Mouse (Mus musculus) hindbrain, embryonic 11.5 days (tissue): ENCODE measurements at regions not wholly inside any gene's neighbourhood (a gene's known extent, or its start where the extent isn't known, plus 50 kb on each side); places are given as distances from the start of the nearest gene placed in this dataset.

Experiments
- ATAC-seq: fragments of 200-750 bp; cut with Nextera tagmentation; 2 replicates; pipeline ENCODE4 v1.8.0; 2017; ENCODE audit warnings: mild to moderate bottlenecking, moderate TSS enrichment, moderate library complexity; ENCODE audit not compliant: low FRiP score
- DNase-seq: peaks from one replicate; pipeline ENCODE4 v3.0.0-alpha.2; 2015; ENCODE audit warnings: low spot score
- H3K27ac ChIP-seq: fragments of 300-500 bp; sonication (generic); 2 replicates; pipeline ENCODE4 v1.5.1; 2014; ENCODE audit warnings: mild to moderate bottlenecking, low read depth, low read length
- H3K27me3 ChIP-seq: fragments of 300-500 bp; sonication (generic); 2 replicates; pipeline ENCODE4 v1.6.1; 2014; ENCODE audit warnings: mild to moderate bottlenecking, low read length, moderate library complexity, mixed read lengths; ENCODE audit not compliant: control insufficient read depth, insufficient read depth
- H3K36me3 ChIP-seq: fragments of 300-500 bp; sonication (generic); 2 replicates; pipeline ENCODE4 v1.6.1; 2014; ENCODE audit warnings: mild to moderate bottlenecking, low read length, moderate library complexity, mixed read lengths; ENCODE audit not compliant: control insufficient read depth, insufficient read depth
- H3K4me1 ChIP-seq: fragments of 300-500 bp; sonication (generic); replicated peaks from 2 replicates; pipeline ENCODE4 v1.6.1; 2014; ENCODE audit warnings: low read length, mixed read lengths; ENCODE audit not compliant: control insufficient read depth, insufficient read depth
- H3K4me2 ChIP-seq: fragments of 300-500 bp; sonication (generic); replicated peaks from 2 replicates; pipeline ENCODE4 v1.6.1; 2014; ENCODE audit warnings: mild to moderate bottlenecking, low read depth, low read length
- H3K4me3 ChIP-seq: fragments of 300-500 bp; sonication (generic); 2 replicates; pipeline ENCODE4 v1.5.1; 2014; ENCODE audit warnings: low read depth, low read length
- H3K9ac ChIP-seq: fragments of 300-500 bp; sonication (generic); 2 replicates; pipeline ENCODE4 v1.6.1; 2014; ENCODE audit warnings: low read depth, low read length
- H3K9me3 ChIP-seq: fragments of 300-500 bp; sonication (generic); 2 replicates; pipeline ENCODE4 v1.6.1; 2016; ENCODE audit warnings: low read length; ENCODE audit not compliant: control insufficient read depth
- WGBS: fragments of 180-500 bp; shearing (Covaris S2); extraction: QIAGEN DNeasy Blood & Tissue Kit; methylation state at CpG from one replicate; pipeline ENCODE4 v1.1.7; 2014; 5-methylcytosine and 5-hydroxymethylcytosine counted together

DNA sequence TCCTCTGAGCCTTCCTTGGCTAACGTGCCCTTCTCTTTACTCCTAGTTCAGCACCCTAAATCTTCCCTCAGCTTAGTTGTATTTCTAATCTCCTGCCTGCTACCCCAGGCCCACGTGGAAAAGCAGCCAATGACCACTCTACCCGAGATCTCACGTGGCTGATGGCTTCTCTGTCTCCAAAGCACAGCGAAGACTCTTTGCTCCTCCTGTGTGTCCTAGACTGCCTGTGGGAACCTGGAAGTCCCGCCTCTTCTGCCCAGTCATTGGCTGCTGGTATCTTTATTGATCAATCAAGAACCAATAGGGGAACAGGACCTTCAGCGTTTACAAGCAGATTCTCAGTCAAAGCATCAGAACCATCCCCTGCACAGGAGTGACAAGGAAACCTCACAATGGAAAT lies 54.8 kb downstream of the Gm19935 start:
- H3K4me1 ChIP-seq, result no peaks in the 10 kb centered on the region
- ATAC-seq (no peak), DNase-seq (no peak)
- no peak overlapping the region for H3K4me2 ChIP-seq
- H3K36me3 ChIP-seq, result no peaks in the 10 kb centered on the region
- no peaks in the 10 kb centered on the region for H3K9me3 ChIP-seq
- H3K27me3 ChIP-seq, result no peaks in the 10 kb centered on the region
- H3K9ac ChIP-seq, result no peak overlapping the region
- H3K27ac ChIP-seq, result no peak overlapping the region
- no peak overlapping the region for H3K4me3 ChIP-seq
- WGBS, result 75% methylated on average over 7 of the region's 7 CpGs

DNA sequence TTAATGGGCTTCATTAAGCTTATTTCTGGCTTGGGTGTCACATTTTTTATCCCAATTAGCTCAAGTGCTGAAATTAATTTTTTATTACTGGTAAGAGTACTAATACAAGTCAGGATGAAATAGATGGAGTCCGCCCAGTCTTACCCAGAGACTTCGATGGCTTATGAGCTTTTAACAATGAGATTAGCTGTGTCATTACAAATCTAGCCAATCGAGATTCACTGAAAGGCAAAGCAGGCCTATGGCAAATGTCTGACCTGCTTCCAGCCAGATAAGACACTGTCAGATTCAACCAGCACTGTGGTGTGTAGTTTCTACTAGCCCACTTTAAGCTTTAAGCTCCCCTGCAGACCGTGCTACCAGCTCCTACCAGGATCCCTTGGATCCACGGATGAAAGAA lies 55.2 kb downstream of the Gm19935 start:
- WGBS, result 87% methylated on average over 5 of the region's 5 CpGs
- Histone ChIP-seq H3K4me3 (no peak overlapping the region), H3K9me3 (no peaks in the 10 kb centered on the region), H3K9ac (no peak overlapping the region), H3K4me1 (no peaks in the 10 kb centered on the region), H3K27ac (no peak overlapping the region), H3K36me3 (no peaks in the 10 kb centered on the region), H3K4me2 (no peak overlapping the region), H3K27me3 (no peaks in the 10 kb centered on the region)
- DNase-seq (no peak), ATAC-seq (no peak)

GRCm38 (mm10) chr8:90761446-90761845 lies 55.7 kb downstream of the Gm19935 start:
- H3K4me3 ChIP-seq, result no peak overlapping the region
- DNase-seq, result no peak
- no peak overlapping the region for H3K4me2 ChIP-seq
- no peak overlapping the region for H3K27ac ChIP-seq
- peak; percentile 19; the same call in 1 of the 2 replicates for ATAC-seq
- H3K27me3 ChIP-seq, result no peaks in the 10 kb centered on the region
- no peaks in the 10 kb centered on the region for H3K36me3 ChIP-seq
- WGBS, result 61% methylated on average over 4 of the region's 4 CpGs
- H3K9ac ChIP-seq, result no peak overlapping the region
- no peaks in the 10 kb centered on the region for H3K4me1 ChIP-seq
- H3K9me3 ChIP-seq, result no peaks in the 10 kb centered on the region

DNA sequence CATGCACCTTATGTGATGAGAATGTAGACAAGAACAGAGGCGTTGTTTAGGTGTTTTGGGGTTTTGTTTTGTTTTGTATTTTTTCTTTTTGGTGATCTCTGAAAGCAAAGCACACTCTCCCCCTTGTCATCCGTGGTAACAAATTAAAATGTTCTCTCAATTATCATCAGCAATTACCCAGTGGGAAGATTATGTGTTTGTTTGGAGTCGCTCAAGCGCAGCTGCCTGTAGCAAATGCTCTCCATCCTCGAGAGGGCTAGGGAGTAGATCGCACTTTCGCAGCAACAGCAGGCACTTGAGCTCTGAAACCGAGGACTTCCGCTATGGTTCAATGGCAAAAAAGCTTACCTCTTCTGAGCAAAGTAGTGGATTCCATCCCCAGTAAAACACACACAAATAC lies 57.7 kb downstream of the Gm19935 start:
- Histone ChIP-seq H3K9ac (no peak overlapping the region), H3K4me2 (no peak overlapping the region), H3K9me3 (no peaks in the 10 kb centered on the region), H3K36me3 (no peaks in the 10 kb centered on the region), H3K27me3 (no peaks in the 10 kb centered on the region), H3K4me1 (no peaks in the 10 kb centered on the region), H3K4me3 (no peak overlapping the region), H3K27ac (no peak overlapping the region)
- whole genome bisulfite sequencing, result 81% methylated on average over 9 of the region's 9 CpGs
- ATAC-seq (no peak), DNase-seq (no peak)

GRCm38 (mm10) chr8:90755020-90755419 lies 62.2 kb downstream of the Gm19935 start:
- Histone ChIP-seq H3K36me3 (no peaks in the 10 kb centered on the region), H3K4me1 (no peaks in the 10 kb centered on the region), H3K9ac (no peak overlapping the region), H3K9me3 (no peaks in the 10 kb centered on the region), H3K4me2 (no peak overlapping the region), H3K4me3 (no peak overlapping the region), H3K27me3 (no peaks in the 10 kb centered on the region), H3K27ac (no peak overlapping the region)
- no peak for ATAC-seq
- no peak for DNase-seq
- WGBS, result 74% methylated on average over 4 of the region's 4 CpGs

DNA sequence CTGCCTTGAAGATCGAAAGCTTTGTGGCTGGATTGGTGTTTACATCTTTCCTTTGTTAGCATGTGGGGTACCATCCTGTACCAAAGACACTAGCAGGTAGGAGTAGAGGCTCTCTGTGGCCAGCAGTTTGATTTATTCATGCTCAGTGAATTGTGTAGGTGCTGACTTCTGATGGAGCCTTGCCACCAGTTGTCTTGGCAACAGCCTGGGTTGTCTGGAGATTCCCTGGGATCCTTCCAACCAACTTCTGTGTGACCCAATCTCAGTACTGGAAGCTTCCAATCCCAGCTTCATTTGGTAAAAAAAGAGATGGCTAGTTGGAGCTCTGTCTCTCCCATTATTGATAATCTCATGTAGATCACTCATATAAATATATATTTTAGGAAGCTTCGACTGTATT lies 73.6 kb downstream of the Gm19935 start:
- no peaks in the 10 kb centered on the region for H3K36me3 ChIP-seq
- H3K27ac ChIP-seq, result no peak overlapping the region
- DNase-seq (no peak), ATAC-seq (no peak)
- no peaks in the 10 kb centered on the region for H3K4me1 ChIP-seq
- H3K4me2 ChIP-seq, result no peak overlapping the region
- 93% methylated on average over 2 of the region's 2 CpGs for WGBS
- no peak overlapping the region for H3K9ac ChIP-seq
- H3K27me3 ChIP-seq, result no peaks in the 10 kb centered on the region
- no peaks in the 10 kb centered on the region for H3K9me3 ChIP-seq
- H3K4me3 ChIP-seq, result no peak overlapping the region

DNA sequence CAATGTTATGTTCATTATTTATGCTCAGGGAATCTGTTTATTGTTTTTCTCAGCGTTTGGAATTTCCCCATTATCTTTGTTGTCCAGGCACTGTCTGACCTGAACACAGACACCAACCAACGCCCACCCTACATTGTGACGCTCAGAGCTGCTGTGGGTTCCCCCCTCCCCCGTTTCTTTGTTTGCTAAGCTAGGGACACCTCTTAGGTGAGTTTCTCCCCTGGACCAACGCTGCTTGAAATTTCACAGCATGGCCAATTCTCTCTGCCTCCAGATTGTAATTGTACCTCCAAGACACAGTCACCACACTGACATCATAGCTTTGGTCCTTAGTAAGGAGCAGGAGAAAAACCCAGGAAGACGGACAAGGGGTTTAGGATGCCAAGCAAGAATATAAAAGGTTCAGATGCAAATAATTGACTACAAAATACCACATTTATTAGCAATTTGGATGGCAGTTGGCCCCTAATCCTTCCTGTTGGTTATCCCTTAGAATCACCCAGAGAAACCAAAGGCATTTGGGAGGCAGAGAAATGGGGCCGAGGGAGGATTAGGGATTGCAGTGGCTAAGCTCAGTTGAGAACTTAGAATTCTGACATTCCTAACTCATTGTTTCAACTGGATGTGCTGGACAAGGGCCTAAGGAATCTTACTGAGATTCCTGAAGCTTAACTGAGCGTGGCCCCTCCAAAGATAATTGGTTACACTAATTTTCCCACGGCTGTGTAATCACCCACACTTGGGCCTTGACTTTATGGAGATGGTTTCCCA lies 76.0 kb downstream of the Gm19935 start:
- 22% methylated on average over 9 of the region's 9 CpGs for WGBS
- H3K4me3 ChIP-seq, result no peak overlapping the region
- no peaks in the 10 kb centered on the region for H3K9me3 ChIP-seq
- H3K4me1 ChIP-seq, result no peaks in the 10 kb centered on the region
- peak; percentile 86 for ATAC-seq
- no peak overlapping the region for H3K9ac ChIP-seq
- no peaks in the 10 kb centered on the region for H3K36me3 ChIP-seq
- peak; percentile 58 for DNase-seq
- H3K27ac ChIP-seq, result peak overlapping the region; percentile 90
- H3K27me3 ChIP-seq, result no peaks in the 10 kb centered on the region
- H3K4me2 ChIP-seq, result no peak overlapping the region

- H3K9ac ChIP-seq, result 0 out of 2 replicates have a peak overlapping the region, but pooled peaks have one; percentile 17
- no peak overlapping the region for H3K4me3 ChIP-seq
- H3K9me3 ChIP-seq, result no peaks in the 10 kb centered on the region
- no peak overlapping the region for H3K4me2 ChIP-seq
- ATAC-seq, result peak; percentile 90
- peak; percentile 76 for DNase-seq
- WGBS, result 26% methylated on average over 2 of the region's 2 CpGs
- H3K27ac ChIP-seq, result peak overlapping the region; percentile 90
- H3K27me3 ChIP-seq, result no peaks in the 10 kb centered on the region
- no peaks in the 10 kb centered on the region for H3K4me1 ChIP-seq
- no peaks in the 10 kb centered on the region for H3K36me3 ChIP-seq
These were observed 76.8 kb downstream of the Gm19935 start for GRCm38 (mm10) chr8:90740302-90740962.

GRCm38 (mm10) chr8:90728011-90728410 lies 89.2 kb downstream of the Gm19935 start:
- H3K36me3 ChIP-seq, result no peaks in the 10 kb centered on the region
- H3K4me3 ChIP-seq, result no peak overlapping the region
- WGBS, result 43% methylated on average over 1 of the region's 1 CpGs
- DNase-seq, result no peak
- no peaks in the 10 kb centered on the region for H3K27me3 ChIP-seq
- no peak overlapping the region for H3K9ac ChIP-seq
- no peaks in the 10 kb centered on the region for H3K4me1 ChIP-seq
- ATAC-seq, result no peak
- no peak overlapping the region for H3K4me2 ChIP-seq
- no peaks in the 10 kb centered on the region for H3K9me3 ChIP-seq
- no peak overlapping the region for H3K27ac ChIP-seq
